Mouse (Mus musculus): Measurements from ENCODE around the gene Fam205c.

DNA sequence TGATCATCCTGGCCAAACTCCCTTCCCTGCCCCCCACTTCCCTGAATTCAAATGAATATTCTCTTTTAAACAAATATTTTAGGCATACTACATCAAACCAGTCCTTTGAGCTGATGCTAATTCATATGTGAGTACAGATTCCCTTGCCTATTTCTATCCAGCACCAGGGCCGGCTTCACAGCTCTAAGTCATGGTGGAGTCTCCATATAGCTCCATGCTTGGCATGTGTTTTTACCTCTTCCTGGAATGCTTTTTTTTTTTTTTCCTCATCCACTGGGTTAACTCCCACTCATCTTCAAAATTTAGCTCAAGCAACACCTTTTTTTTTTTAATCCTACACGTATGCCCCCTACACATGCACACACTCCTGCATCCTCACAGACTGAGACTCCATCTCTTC lies 47.5 kb upstream of the Fam205c start:
- no peak for TF ChIP-seq POLR2A (IDR thresholded peaks at IDR 0.05; ENCODE audit: low read depth, low read length)
- no peak for TF ChIP-seq CTCF (conservative IDR thresholded peaks at IDR 0.05; ENCODE audit: insufficient read depth, insufficient read length, low read depth, low read length)
